Mouse (Mus musculus) C2C12 (cell line): ENCODE results near the gene Tmc6.

Experiments used
- CEBPB ChIP-seq: IDR thresholded peaks from one replicate; pipeline ENCODE4 v1.6.1; 2011; ENCODE audit warnings: low read depth, mild to moderate bottlenecking, control low read depth, moderate library complexity
- CTCF ChIP-seq: IDR thresholded peaks from one replicate; pipeline ENCODE4 v1.5.1; 2011; ENCODE audit not compliant: control insufficient read depth, insufficient read depth, insufficient read length
- MAX ChIP-seq: IDR thresholded peaks from one replicate; pipeline ENCODE4 v1.6.1; 2011; ENCODE audit warnings: mild to moderate bottlenecking, control low read depth

- TF ChIP-seq CTCF (no peak), CEBPB (no peak), MAX (no peak)
Measured at GRCm38 (mm10) chr11:117810401-117811046, 28.5 kb upstream of the Tmc6 start.
